Mouse (Mus musculus) heart, adult 9 months (tissue): ENCODE data around the gene Nelfcd.

Experiments used
- DNase-seq, 2 experiments: peaks; one replicate each; pipeline ENCODE4 v3.0.0; 2022; ENCODE audit warnings: low spot score in 2 of 2

Nelfcd gene

GRCm38 (mm10) chr2:174415731-174416310 lies at the start of gene Nelfcd:
Gene Nelfcd, plus strand, starts transcription at chr2:174415804.
- peak; percentile 90 to 95 for DNase-seq

GRCm38 (mm10) chr2:174366571-174366970 lies 49.0 kb upstream of the Nelfcd start:
- no peak for DNase-seq

- DNase-seq, result no peak
Measured at GRCm38 (mm10) chr2:174381021-174381420, 34.6 kb upstream of the Nelfcd start.

GRCm38 (mm10) chr2:174391936-174392335 lies 23.7 kb upstream of the Nelfcd start:
- DNase-seq, result no peak

- DNase-seq, result no peak
Measured at GRCm38 (mm10) chr2:174392554-174392953, 23.1 kb upstream of the Nelfcd start.

- DNase-seq, result no peak
Measured at GRCm38 (mm10) chr2:174393383-174393782, 22.2 kb upstream of the Nelfcd start.

- no peak for DNase-seq
Measured at GRCm38 (mm10) chr2:174396643-174397042, 19.0 kb upstream of the Nelfcd start.

- DNase-seq, result no peak
Measured at GRCm38 (mm10) chr2:174397065-174397464, 18.5 kb upstream of the Nelfcd start.

GRCm38 (mm10) chr2:174397881-174398280 lies 17.7 kb upstream of the Nelfcd start:
- DNase-seq, result no peak

- DNase-seq, result no peak
Measured at GRCm38 (mm10) chr2:174400396-174400795, 15.2 kb upstream of the Nelfcd start.

GRCm38 (mm10) chr2:174410222-174410621 lies 5.4 kb upstream of the Nelfcd start:
- DNase-seq, result no peak

GRCm38 (mm10) chr2:174413127-174413526 lies 2.5 kb upstream of the Nelfcd start:
- DNase-seq, result no peak

GRCm38 (mm10) chr2:174415001-174415730 lies 438 bp upstream of the Nelfcd start:
- DNase-seq, result no peak

GRCm38 (mm10) chr2:174421107-174421506 lies 5.5 kb downstream of the Nelfcd start:
- DNase-seq, result no peak

- DNase-seq, result no peak
Measured at GRCm38 (mm10) chr2:174424301-174425085, 8.9 kb downstream of the Nelfcd start.

GRCm38 (mm10) chr2:174426856-174427255 lies 11.3 kb downstream of the Nelfcd start:
- DNase-seq, result no peak

GRCm38 (mm10) chr2:174428076-174428835 lies 12.7 kb downstream of the Nelfcd start:
- DNase-seq, result no peak

- DNase-seq, result no peak
Measured at GRCm38 (mm10) chr2:174428996-174429591, 13.5 kb downstream of the Nelfcd start.

GRCm38 (mm10) chr2:174434943-174435342 lies 19.3 kb downstream of the Nelfcd start:
- DNase-seq, result no peak

- peak; percentile 18 to 37 for DNase-seq
Measured at GRCm38 (mm10) chr2:174436076-174436701, 20.6 kb downstream of the Nelfcd start.
